Mouse (Mus musculus) cortical plate, adult 2 months (tissue): ENCODE measurements around the gene Gata2. TPM values are rescaled to one million over a fixed set of nuclear protein-coding genes. Genes with fewer than 3 reads are reported as not detected.

Experiments
- H3K27ac ChIP-seq: fragments of 200-500 bp; 2 replicates; pipeline ENCODE4 v1.5.1; 2012; ENCODE audit warnings: low read length, control low read depth, inconsistent platforms; ENCODE audit not compliant: insufficient read depth
- H3K4me1 ChIP-seq: fragments of 200-500 bp; 2 replicates; pipeline ENCODE4 v1.6.1; 2011; ENCODE audit warnings: low read length; ENCODE audit not compliant: control insufficient read depth, insufficient read depth
- H3K4me3 ChIP-seq: fragments of 200-500 bp; 2 replicates; pipeline ENCODE4 v1.5.1; 2011; ENCODE audit warnings: mild to moderate bottlenecking, low read length, control low read depth; ENCODE audit not compliant: insufficient read depth
- CTCF ChIP-seq: fragments of 200-500 bp; IDR thresholded peaks from 2 replicates; pipeline ENCODE4 v1.5.1; 2011; ENCODE audit warnings: mild to moderate bottlenecking, control low read depth, low read length; ENCODE audit not compliant: insufficient read depth; ENCODE audit errors: extremely low read depth
- POLR2A ChIP-seq: fragments of 200-500 bp; IDR thresholded peaks from 2 replicates; pipeline ENCODE4 v1.6.1; 2011; ENCODE audit warnings: mild to moderate bottlenecking, low read length, control low read depth; ENCODE audit not compliant: insufficient read depth; ENCODE audit errors: extremely low read depth
- polyA plus RNA-seq: library from polyadenylated mRNA; depleted of rRNA; stranded (reverse); fragments of >200 nt; gene quantifications from 2 replicates; pipeline ENCODE4 v1.2.3, GENCODE M21; 2012; rRNA removed

The Gata2 gene
- polyA plus RNA-seq, 1 experiment, result 5.8 TPM

DNA sequence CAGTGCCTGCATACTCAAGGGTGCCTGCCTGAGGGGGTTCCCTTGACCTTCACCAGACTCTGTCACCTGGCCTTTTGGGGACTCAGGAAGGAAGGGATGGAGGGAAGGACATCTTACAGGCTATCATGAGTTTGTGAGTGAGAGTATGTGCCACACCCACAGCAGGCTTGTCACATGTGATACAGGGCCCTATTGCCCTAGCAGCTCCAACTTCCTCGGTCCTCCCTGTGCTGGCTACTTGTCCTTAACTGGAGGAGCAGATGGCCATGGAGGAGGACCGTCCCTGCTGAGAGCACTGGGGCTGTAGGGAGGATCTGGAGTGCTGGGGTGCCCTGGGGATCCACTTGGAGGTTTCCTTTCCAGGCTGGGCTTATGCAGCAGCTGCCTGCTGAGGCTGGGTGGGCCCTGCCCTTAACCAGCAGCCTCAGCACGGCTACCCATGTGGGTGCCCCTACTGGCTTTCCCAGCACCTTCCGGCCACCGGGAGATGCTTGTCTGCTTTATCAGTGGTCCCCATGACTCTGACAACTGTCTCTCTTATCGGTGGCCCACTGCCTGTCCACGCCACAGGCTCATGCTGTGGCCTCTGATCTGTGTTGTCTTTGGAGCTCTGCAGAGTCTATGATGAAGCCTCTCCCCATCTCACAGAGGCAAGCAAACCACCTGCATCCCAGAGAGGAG lies 58.2 kb downstream of the Gata2 start:
- TF ChIP-seq POLR2A, result no peak
- no peak for TF ChIP-seq CTCF

DNA sequence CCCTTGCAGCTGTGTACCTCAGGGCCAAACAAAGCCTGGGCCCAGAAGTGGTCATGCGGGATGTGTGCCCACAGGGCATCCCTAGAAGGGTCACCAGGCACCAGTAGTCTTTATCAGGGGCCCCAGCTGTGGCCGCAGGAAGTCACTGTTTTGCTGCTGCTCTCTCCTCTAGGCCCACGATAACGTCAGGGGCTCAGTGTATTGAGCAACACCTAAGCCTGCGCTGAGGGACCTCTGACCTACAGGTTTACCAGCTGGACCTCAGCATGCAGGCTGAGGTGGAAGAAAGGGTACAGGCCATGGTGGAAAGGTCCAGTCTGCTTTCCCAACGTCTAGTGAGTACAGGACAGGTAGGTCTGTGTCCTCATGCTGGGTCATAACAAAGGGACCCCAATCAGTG lies 60.4 kb downstream of the Gata2 start:
- TF ChIP-seq CTCF (no peak), POLR2A (no peak)
- no peaks in the 10 kb centered on the region for H3K4me1 ChIP-seq
- no peak overlapping the region for H3K4me3 ChIP-seq
- no peak overlapping the region for H3K27ac ChIP-seq

More for the DNA sequence above, 58.2 kb downstream of the Gata2 start:
- Histone ChIP-seq H3K27ac (no peak overlapping the region), H3K4me3 (no peak overlapping the region), H3K4me1 (no peaks in the 10 kb centered on the region)

DNA sequence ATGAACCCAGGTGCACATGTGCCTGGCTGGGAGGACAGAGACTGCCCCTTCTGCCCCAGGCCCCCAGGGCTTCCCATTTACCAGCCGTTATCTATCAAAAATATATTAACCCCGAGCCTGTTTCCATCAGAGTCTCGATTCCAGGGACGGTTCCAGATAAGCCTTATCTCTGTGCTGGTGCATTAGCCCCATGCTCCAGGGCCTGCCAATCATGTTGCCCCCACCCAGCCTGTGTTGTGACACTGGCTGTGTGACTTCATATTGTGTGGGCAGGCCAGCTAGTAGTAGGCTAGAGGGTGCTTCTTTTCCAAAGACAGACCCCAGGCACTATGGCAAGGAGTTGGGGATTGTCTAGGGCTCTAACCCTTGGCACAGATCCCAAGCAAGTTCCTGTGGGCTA lies 61.7 kb downstream of the Gata2 start:
- no peak overlapping the region for H3K4me3 ChIP-seq
- TF ChIP-seq POLR2A (no peak), CTCF (no peak)
- no peaks in the 10 kb centered on the region for H3K4me1 ChIP-seq

More for the DNA sequence above, 61.7 kb downstream of the Gata2 start:
- H3K27ac ChIP-seq, result no peak overlapping the region

Other genes with a start within 250 kb of the Gata2 start
- gene H1fx, start 212.3 kb upstream of the Gata2 start, polyA plus RNA-seq, result 53.1 and 58.3 TPM in 2 replicates
- gene Rab7, start 148.6 kb upstream of the Gata2 start, polyA plus RNA-seq, result 429 and 432 TPM in 2 replicates
- gene Rpn1, start 109.4 kb upstream of the Gata2 start, polyA plus RNA-seq, result 144 and 150 TPM in 2 replicates
- not detected in 2 replicates for gene Dnajb8, start 28.4 kb downstream of the Gata2 start, polyA plus RNA-seq